Mouse (Mus musculus): ENCODE measurements around the gene Btbd9. TPM values are rescaled to one million over a fixed set of nuclear protein-coding genes. Genes with fewer than 3 reads are reported as not detected.

Btbd9 gene
- polyA plus RNA-seq, 2 experiments = 18.3 to 46.9 TPM

DNA sequence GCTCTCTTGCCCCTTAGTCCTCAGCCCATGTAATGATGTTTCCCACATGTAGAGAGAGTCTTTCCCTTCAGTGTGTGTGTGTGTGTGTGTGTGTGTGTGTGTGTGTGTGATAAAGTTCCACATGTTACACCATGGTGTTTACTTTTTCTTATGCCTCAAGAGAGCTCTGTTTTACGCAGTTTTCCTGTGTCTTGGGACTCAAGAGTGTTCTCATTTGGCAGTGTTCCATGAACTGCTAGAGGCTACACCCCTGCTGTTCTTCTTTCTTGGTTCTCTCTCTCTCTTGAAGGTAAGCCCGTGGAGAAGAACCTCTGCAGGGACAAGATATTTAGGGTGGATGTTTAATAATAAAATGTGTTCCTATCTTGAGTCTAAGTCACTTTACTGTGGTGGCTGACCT lies 42.9 kb upstream of the Btbd9 start:
- H3K4me1 ChIP-seq (ENCODE audit: control insufficient read depth, insufficient read depth, low read length) = no peaks in the 10 kb centered on the region
- H3K9ac ChIP-seq (ENCODE audit: low read depth, low read length, severe bottlenecking) = no peak overlapping the region
- DNase-seq (ENCODE audit: low spot score) (no peak), ATAC-seq (ENCODE audit: low FRiP score, low read depth) (no peak)
- no peaks in the 10 kb centered on the region for H3K9me3 ChIP-seq (ENCODE audit: control insufficient read depth, low read length)
- no peaks in the 10 kb centered on the region for H3K27me3 ChIP-seq (ENCODE audit: control insufficient read depth, insufficient read depth, low read length)
- no peak overlapping the region for H3K4me2 ChIP-seq (replicated peaks; ENCODE audit: low read depth, low read length, severe bottlenecking)
- H3K4me3 ChIP-seq (replicated peaks; ENCODE audit: low read length) = no peak overlapping the region
- WGBS = 29% methylated on average over 2 of the region's 2 CpGs
- no peak for TF ChIP-seq POLR2A (IDR thresholded peaks at IDR 0.05; ENCODE audit: borderline replicate concordance, extremely low read depth, insufficient read depth, insufficient read length)
- no peak overlapping the region for H3K27ac ChIP-seq (replicated peaks; ENCODE audit: low read depth, low read length)
- no peaks in the 10 kb centered on the region for H3K36me3 ChIP-seq (ENCODE audit: control insufficient read depth, insufficient read depth, low read length)

DNA sequence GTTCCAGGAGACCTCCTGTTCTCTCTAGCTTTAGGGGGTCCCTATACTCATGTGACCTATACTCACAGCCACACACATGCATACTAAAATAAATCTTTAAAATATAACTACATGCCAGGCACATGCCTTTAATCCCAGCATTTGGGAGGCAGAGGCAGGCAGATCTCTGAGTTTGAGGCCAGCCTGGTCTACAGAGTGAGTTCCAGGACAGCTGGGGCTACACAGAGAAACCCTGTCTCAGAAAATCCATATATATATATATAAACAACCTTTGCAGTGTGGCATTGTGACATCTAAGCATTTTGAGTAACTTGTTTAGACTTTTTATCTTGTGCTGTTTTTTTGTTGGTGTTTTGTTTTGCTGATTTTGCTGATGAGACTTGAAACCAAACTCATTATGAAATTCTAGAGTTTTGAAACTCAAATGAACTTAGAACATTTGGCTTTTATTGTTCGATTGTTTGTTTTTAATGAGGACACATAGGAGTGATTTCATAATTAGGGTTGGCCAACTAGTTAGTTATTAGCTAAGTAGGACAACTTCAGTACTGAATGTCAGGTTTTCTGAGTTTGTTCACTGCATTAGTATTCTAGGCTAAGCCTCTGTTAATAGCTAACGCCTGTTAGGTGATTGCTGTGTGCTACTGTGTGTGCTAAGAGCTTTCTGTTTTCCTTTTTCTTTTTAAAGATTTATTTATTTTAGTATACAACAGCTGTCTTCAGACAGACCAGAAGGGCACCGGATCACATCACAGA lies 42.0 kb upstream of the Btbd9 start:
- 85% methylated on average over 3 of the region's 3 CpGs for WGBS
- TF ChIP-seq POLR2A (IDR thresholded peaks at IDR 0.05; ENCODE audit: borderline replicate concordance, extremely low read depth, insufficient read depth, insufficient read length) = no peak
- no peak overlapping the region for H3K27ac ChIP-seq (replicated peaks; ENCODE audit: low read depth, low read length)
- ATAC-seq (ENCODE audit: low FRiP score, low read depth) (no peak), DNase-seq (ENCODE audit: low spot score) (no peak)
- no peak overlapping the region for H3K9ac ChIP-seq (ENCODE audit: low read depth, low read length, severe bottlenecking)
- no peak overlapping the region for H3K4me3 ChIP-seq (replicated peaks; ENCODE audit: low read length)
- H3K36me3 ChIP-seq (ENCODE audit: control insufficient read depth, insufficient read depth, low read length) = no peaks in the 10 kb centered on the region
- H3K9me3 ChIP-seq (ENCODE audit: control insufficient read depth, low read length) = no peaks in the 10 kb centered on the region
- no peaks in the 10 kb centered on the region for H3K4me1 ChIP-seq (ENCODE audit: control insufficient read depth, insufficient read depth, low read length)
- no peaks in the 10 kb centered on the region for H3K27me3 ChIP-seq (ENCODE audit: control insufficient read depth, insufficient read depth, low read length)
- H3K4me2 ChIP-seq (replicated peaks; ENCODE audit: low read depth, low read length, severe bottlenecking) = no peak overlapping the region

DNA sequence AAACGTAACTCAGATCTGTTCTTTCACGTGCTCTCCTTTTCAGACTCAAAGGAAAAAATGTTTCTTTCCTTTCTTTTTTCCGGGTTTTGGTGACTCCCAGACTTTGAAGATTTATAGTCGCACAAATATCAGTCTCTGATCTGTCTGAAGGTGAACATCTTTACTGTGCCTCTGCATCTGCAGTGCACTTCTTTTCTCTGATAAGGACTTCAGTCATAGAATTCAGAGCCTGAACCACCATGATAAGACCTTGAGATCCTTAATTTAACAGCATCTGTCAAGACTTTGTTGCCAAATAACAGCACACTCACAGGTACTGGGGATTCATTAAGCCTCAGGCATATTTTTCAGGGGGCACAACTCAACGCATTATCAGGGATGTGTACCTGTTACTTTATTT lies 39.9 kb upstream of the Btbd9 start:
- no peak overlapping the region for H3K4me2 ChIP-seq (replicated peaks; ENCODE audit: low read depth, low read length, severe bottlenecking)
- H3K27ac ChIP-seq (replicated peaks; ENCODE audit: low read depth, low read length) = no peak overlapping the region
- H3K4me3 ChIP-seq (replicated peaks; ENCODE audit: low read length) = no peak overlapping the region
- H3K9me3 ChIP-seq (ENCODE audit: control insufficient read depth, low read length) = no peaks in the 10 kb centered on the region
- DNase-seq (ENCODE audit: low spot score) (no peak), ATAC-seq (ENCODE audit: low FRiP score, low read depth) (no peak)
- no peaks in the 10 kb centered on the region for H3K27me3 ChIP-seq (ENCODE audit: control insufficient read depth, insufficient read depth, low read length)
- peaks cover 7% of the 10 kb centered on the region for H3K4me1 ChIP-seq (ENCODE audit: control insufficient read depth, insufficient read depth, low read length)
- WGBS = 88% methylated on average over 5 of the region's 5 CpGs
- no peak overlapping the region for H3K9ac ChIP-seq (ENCODE audit: low read depth, low read length, severe bottlenecking)
- no peaks in the 10 kb centered on the region for H3K36me3 ChIP-seq (ENCODE audit: control insufficient read depth, insufficient read depth, low read length)
- TF ChIP-seq POLR2A (IDR thresholded peaks at IDR 0.05; ENCODE audit: borderline replicate concordance, extremely low read depth, insufficient read depth, insufficient read length) = no peak

DNA sequence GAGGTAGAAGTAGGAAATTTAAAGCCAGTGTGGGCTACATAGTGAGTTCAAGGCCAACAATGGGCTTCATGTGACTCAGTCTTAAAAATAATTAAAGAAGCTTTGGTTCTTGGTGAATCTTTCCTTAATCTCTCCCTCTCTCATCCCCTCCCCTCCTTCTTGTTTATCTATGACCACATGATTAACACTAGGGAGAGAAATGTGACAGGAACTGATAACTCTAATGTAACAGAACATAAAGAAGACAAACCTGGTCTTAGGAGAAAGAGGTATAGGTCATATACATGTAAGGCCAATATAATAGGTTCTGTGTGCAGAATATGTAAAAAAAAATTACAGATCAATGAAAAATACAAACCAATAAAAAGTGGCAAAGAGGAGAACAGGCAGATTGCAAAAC lies 37.1 kb upstream of the Btbd9 start:
- H3K9ac ChIP-seq (ENCODE audit: low read depth, low read length, severe bottlenecking) = no peak overlapping the region
- H3K4me1 ChIP-seq (ENCODE audit: control insufficient read depth, insufficient read depth, low read length) = peaks cover 18% of the 10 kb centered on the region
- H3K4me3 ChIP-seq (replicated peaks; ENCODE audit: low read length) = no peak overlapping the region
- H3K27ac ChIP-seq (replicated peaks; ENCODE audit: low read depth, low read length) = no peak overlapping the region
- no peak for TF ChIP-seq POLR2A (IDR thresholded peaks at IDR 0.05; ENCODE audit: borderline replicate concordance, extremely low read depth, insufficient read depth, insufficient read length)
- DNase-seq (ENCODE audit: low spot score) (no peak), ATAC-seq (ENCODE audit: low FRiP score, low read depth) (no peak)
- no peaks in the 10 kb centered on the region for H3K9me3 ChIP-seq (ENCODE audit: control insufficient read depth, low read length)
- H3K27me3 ChIP-seq (ENCODE audit: control insufficient read depth, insufficient read depth, low read length) = no peaks in the 10 kb centered on the region
- no peak overlapping the region for H3K4me2 ChIP-seq (replicated peaks; ENCODE audit: low read depth, low read length, severe bottlenecking)
- no peaks in the 10 kb centered on the region for H3K36me3 ChIP-seq (ENCODE audit: control insufficient read depth, insufficient read depth, low read length)

DNA sequence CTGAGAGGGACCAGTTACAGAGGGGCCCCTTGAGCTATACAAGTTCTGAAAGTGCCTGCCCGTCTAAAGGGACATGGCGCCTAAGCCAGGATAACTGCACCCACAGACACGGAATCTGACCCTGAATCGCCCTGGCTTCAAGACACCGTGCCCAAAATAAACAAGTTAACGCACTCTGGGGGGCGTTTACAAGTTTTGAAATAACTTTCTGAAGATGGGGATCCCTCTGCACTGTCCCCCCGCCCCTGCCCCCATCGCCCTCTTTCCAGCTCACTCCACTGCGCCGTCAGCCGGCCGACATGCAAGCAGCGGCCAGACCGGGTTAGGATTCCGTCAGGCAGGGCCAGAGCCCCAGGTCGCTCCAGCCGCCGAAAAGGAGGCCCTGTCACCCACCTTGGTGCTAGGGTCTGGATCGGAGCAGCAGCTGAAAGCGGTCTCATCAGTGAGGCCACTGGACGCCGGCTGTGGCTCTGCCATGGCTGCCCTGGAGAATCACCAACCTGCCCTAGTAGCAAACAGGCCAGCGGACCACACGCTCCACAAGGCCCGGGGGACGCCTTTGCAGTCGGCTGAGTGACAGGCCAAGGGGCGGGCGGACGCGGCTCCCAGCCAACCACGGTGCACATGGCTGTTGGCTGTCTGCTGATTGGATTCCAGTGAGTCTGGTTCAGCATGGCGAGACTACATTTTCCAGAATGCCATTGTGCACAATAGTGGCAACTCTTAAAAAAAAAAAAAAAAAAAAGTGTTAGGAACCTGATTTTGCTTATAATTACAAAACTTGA lies 36.0 kb upstream of the Btbd9 start:
- Histone ChIP-seq H3K27me3 (ENCODE audit: control insufficient read depth, insufficient read depth, low read length) (no peaks in the 10 kb centered on the region), H3K4me2 (replicated peaks; ENCODE audit: low read depth, low read length, severe bottlenecking) (peak overlapping the region; percentile 61), H3K36me3 (ENCODE audit: control insufficient read depth, insufficient read depth, low read length) (no peaks in the 10 kb centered on the region), H3K9me3 (ENCODE audit: control insufficient read depth, low read length) (no peaks in the 10 kb centered on the region), H3K27ac (replicated peaks; ENCODE audit: low read depth, low read length) (peak overlapping the region; percentile 79), H3K4me3 (replicated peaks; ENCODE audit: low read length) (peak overlapping the region; percentile 71), H3K9ac (ENCODE audit: low read depth, low read length, severe bottlenecking) (peak overlapping the region; percentile 82), H3K4me1 (ENCODE audit: control insufficient read depth, insufficient read depth, low read length) (peaks cover 25% of the 10 kb centered on the region)
- ATAC-seq (ENCODE audit: low FRiP score, low read depth) (peak; percentile 99), DNase-seq (ENCODE audit: low spot score) (peak; percentile 97)
- TF ChIP-seq POLR2A (IDR thresholded peaks at IDR 0.05; ENCODE audit: borderline replicate concordance, extremely low read depth, insufficient read depth, insufficient read length) = peak; percentile 61; the same call in 1 of the 2 replicates
- WGBS = under 1% methylated on average over 33 of the region's 34 CpGs

Measured in limb, embryonic 14.5 days (tissue).